Mouse (Mus musculus) myocyte (in vitro differentiated cells): Measurements from ENCODE around the gene Tcl1b5. TPM values are rescaled to one million over a fixed set of nuclear protein-coding genes. Genes with fewer than 3 reads are reported as not detected.
"Not testable (repeated sequence)": the region's sequence is repeated elsewhere in the genome, so short reads cannot be mapped to it uniquely, and the experiment has no call there.

Source experiments
- H3K27me3 ChIP-seq: one replicate; pipeline ENCODE4 v1.6.1; 2011; ENCODE audit not compliant: control insufficient read depth, insufficient read depth, insufficient read length
- H3K36me3 ChIP-seq: one replicate; pipeline ENCODE4 v1.6.1; 2011; ENCODE audit not compliant: control insufficient read depth, insufficient read depth
- H3K4me2 ChIP-seq: one replicate; pipeline ENCODE4 v1.6.1; 2011; ENCODE audit warnings: low read depth, control low read depth
- H3K4me3 ChIP-seq: one replicate; pipeline ENCODE4 v1.5.1; 2011; ENCODE audit warnings: mild to moderate bottlenecking, control low read depth, moderate library complexity
- H3K79me2 ChIP-seq: one replicate; pipeline ENCODE4 v1.6.1; 2011; ENCODE audit not compliant: control insufficient read depth, insufficient read depth
- H3ac ChIP-seq: one replicate; pipeline ENCODE4 v1.6.1; 2011; ENCODE audit not compliant: control insufficient read depth, insufficient read length
- CEBPB ChIP-seq: IDR thresholded peaks from 2 replicates; pipeline ENCODE4 v1.6.1; 2011; ENCODE audit warnings: mild to moderate bottlenecking, moderate library complexity; ENCODE audit not compliant: poor library complexity, insufficient read depth, severe bottlenecking
- E2F4 ChIP-seq: IDR thresholded peaks from one replicate; pipeline ENCODE4 v1.6.1; 2011; ENCODE audit warnings: mild to moderate bottlenecking, control low read depth, moderate library complexity; ENCODE audit not compliant: insufficient read depth
- MAX ChIP-seq: IDR thresholded peaks from one replicate; pipeline ENCODE4 v1.6.1; 2011; ENCODE audit warnings: low read depth, mild to moderate bottlenecking, control low read depth
- MYOD1 ChIP-seq, 3 experiments: IDR thresholded peaks; one replicate each; pipeline ENCODE4 v1.6.1; 2011; ENCODE audit warnings: control low read depth in 2 of 3, low read depth in 2 of 3, mild to moderate bottlenecking in 2 of 3, moderate library complexity in 1 of 3; ENCODE audit not compliant: insufficient read length in 2 of 3, control insufficient read depth in 1 of 3
- MYOG ChIP-seq, 3 experiments: IDR thresholded peaks; one replicate each; pipeline ENCODE4 v1.6.1; 2011; ENCODE audit warnings: control low read depth in 2 of 3, low read depth in 2 of 3, mild to moderate bottlenecking in 2 of 3; ENCODE audit not compliant: insufficient read length in 2 of 3, control insufficient read depth in 1 of 3, insufficient read depth in 1 of 3
- POLR2A ChIP-seq: IDR thresholded peaks from one replicate; pipeline ENCODE4 v1.6.1; 2011; ENCODE audit warnings: low read depth, mild to moderate bottlenecking, control low read depth, moderate library complexity; ENCODE audit not compliant: insufficient read length
- POLR2AphosphoS2 ChIP-seq: IDR thresholded peaks from one replicate; pipeline ENCODE4 v1.6.1; 2011; ENCODE audit warnings: low read depth, control low read depth; ENCODE audit not compliant: insufficient read length
- REST ChIP-seq: IDR thresholded peaks from one replicate; pipeline ENCODE4 v1.6.1; 2011; ENCODE audit warnings: mild to moderate bottlenecking, control low read depth, moderate library complexity; ENCODE audit not compliant: insufficient read depth, insufficient read length
- SRF ChIP-seq: IDR thresholded peaks from one replicate; pipeline ENCODE4 v1.6.1; 2011; ENCODE audit warnings: low read depth; ENCODE audit not compliant: control insufficient read depth, insufficient read length
- TCF12 ChIP-seq: IDR thresholded peaks from one replicate; pipeline ENCODE4 v1.6.1; 2011; ENCODE audit warnings: mild to moderate bottlenecking, control low read depth; ENCODE audit not compliant: poor library complexity, insufficient read depth, severe bottlenecking
- TCF3 ChIP-seq: IDR thresholded peaks from one replicate; pipeline ENCODE4 v1.6.1; 2011; ENCODE audit warnings: low read depth, control low read depth; ENCODE audit not compliant: insufficient read length
- USF1 ChIP-seq: IDR thresholded peaks from one replicate; pipeline ENCODE4 v1.6.1; 2011; ENCODE audit warnings: low read depth, mild to moderate bottlenecking, control low read depth, moderate library complexity
- polyA plus RNA-seq: library from polyadenylated mRNA; unstranded; fragments of >200 nt; fragmentation: generic; extraction: Trizol; gene quantifications from one replicate; pipeline ENCODE4 v1.2.1, GENCODE M21; 2012; ENCODE audit warnings: missing spikeins

The Tcl1b5 gene
- polyA plus RNA-seq: 0.04 TPM

GRCm38 (mm10) chr12:105176044-105176443 lies at the start of gene Tcl1b5:
Tcl1b5 (plus strand) TSS chr12:105176344.
- not testable (repeated sequence) for H3K4me3 ChIP-seq, H3K79me2 ChIP-seq, H3K27me3 ChIP-seq, H3ac ChIP-seq, H3K36me3 ChIP-seq, H3K4me2 ChIP-seq

DNA sequence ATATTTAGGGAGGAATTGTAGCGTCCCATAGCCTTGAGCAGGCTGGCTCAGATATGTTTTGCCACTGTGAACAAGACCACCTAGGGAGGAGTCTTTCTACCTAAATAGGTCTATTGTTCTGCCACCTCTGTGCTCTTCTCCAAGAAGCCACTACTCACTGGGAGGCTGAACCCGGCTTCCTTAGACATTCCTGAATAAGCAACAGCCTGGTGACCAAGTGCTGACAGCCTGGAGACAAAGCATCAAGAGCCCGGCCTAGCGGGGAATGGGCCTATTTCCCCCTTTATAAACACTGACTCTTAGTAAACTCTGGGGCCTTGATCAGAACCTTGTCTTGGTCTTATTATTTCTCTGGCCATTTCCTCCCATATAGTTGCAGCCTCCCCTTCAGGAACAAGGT lies 49.6 kb upstream of the Tcl1b5 start:
- Histone ChIP-seq H3K4me3 (no peak overlapping the region), H3K27me3 (no peaks in the 10 kb centered on the region), H3K36me3 (no peaks in the 10 kb centered on the region), H3K4me2 (no peak overlapping the region), H3ac (no peak overlapping the region), H3K79me2 (no peaks in the 10 kb centered on the region)
- no peak for TF ChIP-seq MYOD1 (IDR thresholded peaks at IDR 0.05; ENCODE audit: control insufficient read depth in 1 of 3, insufficient read length in 2 of 3, low read depth in 2 of 3)
- no peak for TF ChIP-seq E2F4
- TF ChIP-seq TCF3: no peak
- no peak for TF ChIP-seq CEBPB
- no peak for TF ChIP-seq POLR2A
- no peak for TF ChIP-seq MAX
- no peak for TF ChIP-seq SRF
- TF ChIP-seq POLR2AphosphoS2: no peak
- TF ChIP-seq USF1: no peak
- no peak for TF ChIP-seq REST
- no peak for TF ChIP-seq MYOG (IDR thresholded peaks at IDR 0.05; ENCODE audit: control insufficient read depth in 1 of 3, insufficient read depth in 1 of 3, insufficient read length in 2 of 3, low read depth in 2 of 3)
- no peak for TF ChIP-seq TCF12

GRCm38 (mm10) chr12:105127607-105128006 lies 48.5 kb upstream of the Tcl1b5 start:
- H3K4me3 ChIP-seq: no peak overlapping the region
- no peak for TF ChIP-seq E2F4
- TF ChIP-seq TCF3: no peak
- TF ChIP-seq USF1: no peak
- no peak for TF ChIP-seq REST
- TF ChIP-seq POLR2AphosphoS2: no peak
- TF ChIP-seq MYOD1 (IDR thresholded peaks at IDR 0.05; ENCODE audit: control insufficient read depth in 1 of 3, insufficient read length in 2 of 3, low read depth in 2 of 3): no peak
- no peak for TF ChIP-seq POLR2A
- no peak for TF ChIP-seq SRF
- TF ChIP-seq MYOG (IDR thresholded peaks at IDR 0.05; ENCODE audit: control insufficient read depth in 1 of 3, insufficient read depth in 1 of 3, insufficient read length in 2 of 3, low read depth in 2 of 3): no peak
- no peak for TF ChIP-seq TCF12
- TF ChIP-seq CEBPB: no peak
- TF ChIP-seq MAX: no peak
- H3ac ChIP-seq: no peak overlapping the region
- no peaks in the 10 kb centered on the region for H3K79me2 ChIP-seq
- no peaks in the 10 kb centered on the region for H3K36me3 ChIP-seq
- H3K27me3 ChIP-seq: no peaks in the 10 kb centered on the region
- H3K4me2 ChIP-seq: no peak overlapping the region

DNA sequence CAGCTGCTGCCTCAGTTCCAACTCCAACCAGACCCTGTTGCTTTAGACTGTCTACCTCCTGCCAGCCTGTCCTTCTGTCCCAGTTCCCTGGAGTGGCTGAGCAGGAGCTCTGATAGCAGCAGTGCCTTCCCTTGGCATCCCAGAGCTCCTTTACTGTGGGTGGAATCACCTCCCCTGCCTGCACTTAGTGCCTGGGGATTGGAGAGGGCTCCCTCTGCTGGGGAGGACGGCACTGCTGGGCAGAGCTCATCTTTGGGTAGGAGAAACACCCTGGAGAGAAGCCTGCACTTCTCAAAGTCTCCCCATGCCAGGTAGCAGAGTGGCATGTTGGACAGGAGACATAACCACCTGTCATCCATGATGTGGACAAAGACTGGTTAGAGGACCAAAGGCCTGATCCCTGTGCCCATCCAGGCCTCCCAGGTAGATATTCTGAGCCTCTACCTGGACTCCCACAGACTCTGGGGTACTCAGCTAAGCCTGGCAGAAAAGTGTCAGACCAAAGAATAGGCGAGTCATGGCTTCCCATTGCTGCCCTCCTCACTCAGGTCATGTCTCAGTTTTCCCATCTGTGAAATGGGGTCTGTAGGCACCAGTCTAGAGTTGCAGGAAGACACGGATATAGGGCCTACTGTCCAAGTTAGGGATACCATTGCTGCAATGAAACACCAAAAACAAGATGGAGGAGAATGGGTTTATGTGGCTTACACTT lies 46.5 kb upstream of the Tcl1b5 start:
- not testable (repeated sequence) for H3K27me3 ChIP-seq, H3ac ChIP-seq, H3K4me3 ChIP-seq, H3K79me2 ChIP-seq, H3K36me3 ChIP-seq, H3K4me2 ChIP-seq

DNA sequence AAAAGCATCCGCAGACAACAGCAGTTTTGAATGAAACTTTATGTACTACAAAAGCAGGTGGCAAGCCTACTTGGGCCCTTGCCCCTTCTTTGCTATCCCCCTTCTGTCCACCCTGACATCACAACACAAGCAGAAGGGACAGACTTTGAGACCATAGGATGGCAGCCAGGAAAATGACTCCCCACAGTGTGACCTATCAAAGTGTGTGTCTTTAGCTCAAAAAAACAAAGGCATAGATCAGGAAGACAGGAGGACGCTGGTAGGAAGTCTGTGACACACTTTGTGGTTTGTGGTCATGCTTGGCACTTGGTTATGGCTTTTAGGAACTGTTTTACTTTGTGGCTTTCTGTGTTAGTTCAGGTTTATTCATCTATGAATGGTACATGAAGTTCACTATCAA lies 42.0 kb upstream of the Tcl1b5 start:
- H3K4me2 ChIP-seq, H3ac ChIP-seq, H3K79me2 ChIP-seq, H3K27me3 ChIP-seq, H3K4me3 ChIP-seq, H3K36me3 ChIP-seq: not testable (repeated sequence)

DNA sequence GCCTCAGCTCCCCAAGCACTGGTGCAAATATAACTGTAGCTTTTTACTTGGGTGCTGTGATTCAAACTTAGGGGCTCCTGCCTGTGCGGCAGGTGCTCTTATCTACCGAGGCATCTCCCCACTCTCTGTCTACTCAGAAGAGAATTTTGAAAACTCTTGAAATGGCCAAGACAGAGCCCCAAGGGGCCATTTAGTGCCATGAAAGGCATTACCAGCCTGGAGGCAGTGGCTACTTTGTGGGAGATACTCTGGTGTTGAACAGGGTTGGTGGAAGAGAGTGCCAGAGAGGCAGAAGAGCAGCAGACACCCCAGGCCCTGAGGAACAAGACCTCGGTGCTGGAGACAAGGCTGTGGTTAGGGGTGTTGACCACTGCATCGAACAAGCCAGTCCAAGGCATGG lies 41.3 kb upstream of the Tcl1b5 start:
- not testable (repeated sequence) for H3K27me3 ChIP-seq, H3K36me3 ChIP-seq, H3K79me2 ChIP-seq, H3K4me3 ChIP-seq, H3K4me2 ChIP-seq, H3ac ChIP-seq

DNA sequence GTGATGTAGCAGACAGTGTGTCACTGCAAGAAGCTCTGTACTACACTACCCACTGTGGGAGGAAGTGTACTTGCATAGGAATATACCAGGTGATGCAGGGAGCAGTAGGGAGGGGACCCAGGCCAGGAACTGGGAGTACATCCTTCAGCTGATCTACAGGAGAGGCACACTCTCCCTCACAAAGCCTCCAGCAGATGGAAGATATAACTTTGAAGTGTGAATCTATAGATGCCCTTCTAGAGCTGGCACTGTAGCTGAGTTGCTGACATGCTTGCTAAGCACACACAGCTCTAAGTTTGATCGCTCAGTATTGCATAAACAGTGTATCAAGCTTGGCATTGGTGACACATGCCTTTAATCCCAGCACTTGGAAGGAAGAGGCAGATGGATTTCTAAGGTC lies 38.4 kb upstream of the Tcl1b5 start:
- H3K4me3 ChIP-seq, H3ac ChIP-seq, H3K36me3 ChIP-seq, H3K4me2 ChIP-seq, H3K27me3 ChIP-seq, H3K79me2 ChIP-seq: not testable (repeated sequence)
